Mouse (Mus musculus): ENCODE measurements at regions not wholly inside any gene's neighbourhood (a gene's known extent, or its start where the extent isn't known, plus 50 kb on each side); places are given as distances from the start of the nearest gene placed in this dataset.

DNA sequence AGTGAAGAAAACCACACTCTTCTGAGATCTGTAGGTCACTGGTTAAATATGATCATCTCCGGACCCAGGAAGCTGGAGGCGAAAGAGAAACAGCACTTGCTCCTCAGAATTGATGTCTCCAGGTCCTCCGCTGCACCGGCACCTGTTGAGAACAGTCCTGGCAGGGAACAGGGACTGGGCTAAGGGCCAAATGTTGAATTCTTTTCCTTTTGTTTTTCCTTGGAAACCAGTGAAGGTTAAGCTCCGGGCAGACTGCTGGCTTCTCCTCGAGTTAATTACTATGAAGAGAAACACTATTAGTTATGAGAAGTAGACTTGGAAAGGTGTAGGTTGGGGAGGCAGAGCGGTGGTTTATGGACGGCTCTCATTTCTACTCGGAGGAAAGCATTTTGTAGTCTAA lies 242.7 kb downstream of the Rngtt start:
- DNase-seq, result no peak

DNA sequence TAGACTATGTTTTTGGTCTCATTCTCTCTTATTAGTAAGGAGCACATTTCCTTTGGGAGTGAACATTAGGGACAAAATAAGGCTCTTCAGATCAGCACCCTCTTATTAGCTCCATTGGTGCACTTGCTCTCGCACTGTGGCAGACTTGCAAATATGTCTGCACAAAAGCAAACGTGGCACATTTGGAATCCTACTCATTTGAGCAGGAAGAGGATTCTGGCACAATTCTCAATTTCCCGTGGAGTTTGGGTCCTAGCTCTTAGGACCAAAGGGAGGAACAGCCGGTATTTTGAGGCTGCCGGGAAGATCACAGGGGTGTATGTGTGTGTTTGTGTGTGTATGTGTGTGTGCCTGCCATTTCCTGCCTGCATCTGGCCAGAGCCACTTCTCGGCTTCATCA lies 244.5 kb downstream of the Rngtt start:
- DNase-seq, result peak; percentile 12

DNA sequence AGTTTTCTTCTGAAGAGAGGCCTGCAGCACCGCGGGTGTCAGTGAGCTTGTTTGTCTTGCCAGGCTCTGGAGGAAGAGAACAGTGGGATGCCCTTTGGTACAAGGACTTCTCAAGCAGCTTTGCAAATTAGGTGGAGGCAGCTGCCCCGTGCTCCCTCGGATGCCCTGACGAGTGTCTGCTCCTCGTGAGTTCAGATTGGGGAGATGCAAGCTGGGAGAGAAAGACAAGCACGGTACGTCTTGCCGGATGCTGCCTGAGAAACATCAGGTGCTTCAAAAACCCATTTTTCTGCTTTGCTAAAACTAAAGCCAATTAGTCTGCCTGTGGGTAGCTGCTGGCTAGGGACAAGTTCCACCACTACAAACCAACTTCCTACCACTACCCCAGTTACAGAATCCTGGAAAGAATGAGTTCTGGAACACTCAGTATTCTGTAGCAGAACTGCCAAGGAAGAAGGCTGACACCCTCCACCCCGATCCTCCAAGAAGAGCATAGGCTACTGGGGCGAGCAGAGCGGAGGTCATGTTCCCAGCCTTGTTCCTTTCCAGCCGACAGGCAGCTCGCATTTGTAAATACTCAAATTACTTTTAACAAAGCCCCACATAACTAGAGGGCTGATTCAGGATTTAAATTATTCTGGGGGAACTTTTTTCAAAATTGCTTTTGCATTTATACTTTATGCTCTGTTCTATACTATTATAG lies 245.3 kb downstream of the Rngtt start:
- DNase-seq, result peak; percentile 16

DNA sequence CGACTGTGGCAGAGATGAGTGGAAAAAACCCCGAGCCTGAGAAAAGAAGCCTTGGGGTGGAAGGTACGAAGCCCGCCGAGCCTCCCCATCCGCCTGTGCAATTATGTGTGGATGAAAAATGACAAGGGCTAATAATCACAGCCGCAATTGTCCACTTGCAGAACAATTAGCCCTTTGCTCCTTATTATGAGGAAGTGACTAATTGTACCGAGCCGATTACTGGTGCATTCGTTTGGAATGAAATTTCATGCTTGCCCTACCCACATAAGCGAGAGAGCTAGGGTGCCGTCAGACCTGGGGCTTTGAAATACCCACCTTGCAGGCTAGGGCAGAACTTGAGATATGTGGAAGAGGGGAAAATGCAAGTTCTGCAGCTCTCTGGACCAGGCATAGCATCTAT lies 245.9 kb downstream of the Rngtt start:
- DNase-seq, result no peak

DNA sequence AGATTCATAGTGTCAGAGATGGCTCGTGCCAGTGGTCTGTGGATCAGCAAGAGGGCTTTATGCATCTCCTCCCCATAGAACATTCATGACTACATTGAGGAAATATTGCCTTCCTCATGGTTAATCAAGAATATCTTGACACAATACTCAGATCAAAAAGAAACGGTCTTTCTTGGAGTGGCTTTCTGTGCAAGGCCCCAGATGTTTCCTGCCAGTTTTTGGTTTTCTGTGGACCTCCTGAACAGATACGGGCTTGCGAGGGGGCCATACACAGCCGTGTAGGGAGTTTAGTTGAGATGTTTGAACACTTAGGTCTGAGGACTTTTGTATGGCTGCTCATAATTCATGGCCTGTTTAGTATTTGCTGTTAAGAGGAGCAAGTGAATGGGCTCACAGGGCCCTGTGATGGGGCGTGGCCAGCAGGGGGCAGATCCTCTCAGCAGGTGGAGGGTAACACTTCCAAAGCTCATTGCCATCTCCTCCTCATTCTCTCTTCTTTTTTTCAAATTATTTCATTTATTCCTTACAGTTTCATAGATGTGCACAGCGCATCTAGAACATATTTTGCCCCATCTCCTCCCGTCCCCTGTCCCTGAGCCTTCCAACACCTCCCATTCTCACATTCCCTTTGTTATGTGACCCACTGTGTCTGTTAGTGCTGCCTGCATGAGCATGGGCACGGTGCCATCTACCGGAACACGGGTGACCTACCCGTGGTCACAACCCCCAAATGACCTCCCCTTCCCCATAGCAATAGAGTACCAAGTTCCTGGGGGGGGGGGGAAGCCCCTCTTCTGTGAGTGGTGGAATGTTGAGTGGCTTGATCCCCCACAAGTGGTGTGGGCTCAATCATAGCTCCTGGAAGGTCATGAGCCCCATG lies 246.8 kb downstream of the Rngtt start:
- DNase-seq, result peak; percentile 81

DNA sequence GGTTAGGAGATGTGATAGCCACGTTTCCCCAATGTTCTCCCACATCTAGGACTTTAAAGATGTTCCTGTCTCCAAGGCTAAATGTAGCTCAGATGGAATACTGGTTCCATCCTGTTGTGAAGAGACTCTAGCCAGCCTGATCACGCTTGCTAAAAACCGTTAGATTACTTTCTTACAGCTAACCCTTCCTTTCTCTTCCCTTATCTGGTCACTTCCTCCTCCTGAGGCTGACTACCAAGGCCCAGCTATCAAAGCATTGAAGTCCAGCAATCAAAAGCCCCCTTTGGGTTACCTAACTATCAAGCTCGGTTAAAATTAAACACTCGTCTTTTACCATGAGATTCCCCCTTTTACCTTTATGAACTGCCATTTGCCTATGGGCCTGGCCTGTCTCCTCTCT lies 260.2 kb downstream of the Rngtt start:
- DNase-seq, result no peak

DNA sequence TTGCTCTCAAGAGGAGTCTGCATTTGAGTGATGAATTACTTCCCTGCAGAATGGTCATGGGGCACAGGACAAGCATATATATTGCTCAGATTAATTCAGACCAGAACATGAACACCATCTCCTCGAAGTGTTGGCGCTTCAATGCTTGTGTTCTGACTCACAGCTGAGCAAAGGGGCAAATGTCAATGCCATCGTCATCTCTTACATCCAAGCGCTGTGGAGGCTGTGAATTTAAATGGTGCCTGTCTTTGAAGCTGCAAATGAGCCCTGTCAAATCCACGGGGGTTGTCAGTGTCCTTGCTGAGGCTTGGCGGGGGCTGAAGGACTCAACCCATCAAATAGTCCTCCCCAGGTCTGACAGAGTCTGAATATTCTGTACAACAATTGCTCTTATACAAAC lies 261.2 kb downstream of the Rngtt start:
- no peak for DNase-seq

DNA sequence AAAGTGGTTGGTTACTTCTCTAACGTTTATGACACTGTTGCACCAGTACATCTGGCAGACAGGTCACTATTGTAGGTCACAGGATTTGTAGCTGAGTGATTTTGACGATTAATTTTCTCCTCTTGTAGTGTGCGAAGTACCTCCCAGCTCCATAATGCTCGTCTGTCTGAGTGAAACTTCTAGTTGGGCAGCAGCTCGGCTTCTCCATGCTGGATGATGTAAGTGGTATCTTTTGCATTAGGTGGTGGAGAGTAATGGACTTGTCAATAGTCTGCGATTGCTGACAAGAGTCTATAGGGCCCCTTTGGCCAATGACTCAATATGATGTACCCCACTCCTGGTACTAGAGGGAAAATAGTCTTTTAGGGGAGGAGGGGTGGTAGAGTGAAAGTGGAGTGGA lies 267.5 kb downstream of the Rngtt start:
- DNase-seq, result no peak

DNA sequence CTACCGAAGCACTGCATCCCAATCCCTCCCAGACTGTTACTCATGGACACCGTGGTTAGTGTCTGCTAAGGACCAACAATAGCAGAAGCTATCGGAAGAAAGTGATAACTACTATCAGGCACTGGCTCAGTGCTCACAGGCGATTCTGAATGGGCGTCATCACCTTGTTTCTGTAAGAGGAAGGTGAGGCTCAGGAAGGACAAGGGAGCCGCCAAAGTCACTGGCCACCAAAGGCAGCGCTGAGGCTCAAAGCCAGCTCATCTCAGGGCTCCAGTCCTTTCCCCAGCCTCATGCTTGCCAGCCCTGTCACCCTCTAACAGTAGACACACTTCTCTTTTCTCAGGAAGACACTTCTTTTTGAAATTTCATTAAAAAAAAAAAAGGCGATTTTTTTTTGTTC lies 270.4 kb downstream of the Rngtt start:
- no peak for DNase-seq

DNA sequence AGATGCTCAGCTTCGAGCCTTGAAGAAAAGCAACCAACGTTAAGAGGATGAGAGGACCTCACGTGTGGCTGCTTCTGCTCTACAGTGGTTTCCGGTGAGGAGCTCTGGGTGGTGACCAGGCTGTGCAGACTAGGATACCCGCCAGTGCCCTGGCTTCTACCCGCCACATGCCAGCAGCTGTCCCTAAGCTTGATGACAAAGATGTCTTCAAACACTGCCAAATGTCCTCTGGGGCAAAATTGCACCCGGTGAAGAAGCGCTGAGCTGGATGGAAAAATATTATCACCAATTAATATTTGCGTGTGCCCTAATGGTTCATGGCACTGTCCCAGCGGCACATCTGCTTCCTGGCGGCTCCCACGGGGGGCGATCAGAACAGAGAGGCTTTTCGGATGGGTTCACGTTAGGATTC lies 271.1 kb downstream of the Rngtt start:
- peak; percentile 12 for DNase-seq

DNA sequence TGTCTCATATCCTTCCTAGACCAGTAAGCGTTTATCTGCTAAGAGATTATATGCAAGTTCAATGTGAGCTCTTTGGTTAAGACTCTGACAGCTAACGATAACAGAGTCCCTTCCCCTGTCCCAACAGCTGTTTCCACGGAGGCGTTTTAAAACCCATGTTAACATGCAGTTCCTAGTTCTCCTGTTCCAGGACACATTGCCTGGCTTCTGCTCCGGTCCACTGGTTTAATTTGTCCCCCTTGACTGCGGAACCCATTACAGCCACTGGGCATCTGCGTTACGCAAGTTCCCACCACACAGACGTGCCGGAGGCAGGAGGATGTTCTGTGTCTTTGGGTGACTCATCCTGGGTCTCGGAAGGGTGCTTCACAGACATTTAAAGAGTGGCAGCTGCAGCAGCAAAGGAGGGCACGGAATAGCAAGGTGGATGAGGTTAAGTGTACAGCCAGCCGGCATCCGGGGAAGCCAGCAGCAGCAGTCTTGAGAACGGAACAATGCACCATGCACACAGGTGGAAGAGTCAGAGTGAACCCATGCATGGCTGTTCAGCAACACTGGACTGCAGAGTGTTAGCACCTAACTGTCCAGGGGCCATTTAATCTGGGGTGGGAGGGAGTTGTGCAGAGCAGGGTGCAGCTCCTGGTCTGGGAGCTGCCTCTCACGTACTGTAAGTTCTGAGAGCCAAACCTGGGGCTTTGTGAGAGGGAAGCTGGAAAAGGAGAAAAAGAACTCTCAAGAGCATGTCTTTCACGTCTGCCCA lies 271.8 kb downstream of the Rngtt start:
- no peak for DNase-seq

DNA sequence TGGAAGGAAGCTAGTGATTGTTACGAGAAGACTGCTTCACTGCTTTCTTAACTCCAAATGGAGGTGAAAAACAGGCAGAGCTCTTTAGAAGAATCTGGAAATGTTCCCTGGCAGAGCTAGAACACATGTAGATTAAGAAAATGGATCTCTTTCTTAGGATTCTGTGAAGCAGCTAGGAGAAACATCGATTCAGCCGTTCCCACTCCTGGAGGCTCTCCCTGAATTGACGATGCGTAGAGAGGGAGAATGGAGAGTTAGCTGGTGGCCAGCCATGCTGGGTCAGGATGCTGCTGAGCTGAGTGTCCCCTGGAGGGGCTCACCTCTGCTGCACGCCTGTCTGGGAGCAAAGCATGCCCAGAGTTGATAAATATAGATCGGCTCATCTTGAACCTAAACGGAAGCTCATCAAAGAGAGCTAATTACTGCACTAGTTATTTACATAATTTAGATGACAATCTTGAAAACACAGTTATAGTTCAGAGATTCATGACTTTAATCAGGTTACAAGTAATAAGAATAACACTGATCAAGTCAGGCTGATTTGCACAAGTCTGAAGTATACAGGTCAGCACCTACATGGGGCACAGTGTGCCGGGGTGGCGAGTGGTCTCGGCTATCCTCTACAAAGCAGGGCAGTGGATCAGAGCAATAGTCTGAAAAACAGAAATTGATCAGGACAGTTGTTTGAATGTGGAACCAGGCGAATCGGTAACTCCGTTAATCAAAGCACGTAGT lies 273.0 kb downstream of the Rngtt start:
- no peak for DNase-seq

DNA sequence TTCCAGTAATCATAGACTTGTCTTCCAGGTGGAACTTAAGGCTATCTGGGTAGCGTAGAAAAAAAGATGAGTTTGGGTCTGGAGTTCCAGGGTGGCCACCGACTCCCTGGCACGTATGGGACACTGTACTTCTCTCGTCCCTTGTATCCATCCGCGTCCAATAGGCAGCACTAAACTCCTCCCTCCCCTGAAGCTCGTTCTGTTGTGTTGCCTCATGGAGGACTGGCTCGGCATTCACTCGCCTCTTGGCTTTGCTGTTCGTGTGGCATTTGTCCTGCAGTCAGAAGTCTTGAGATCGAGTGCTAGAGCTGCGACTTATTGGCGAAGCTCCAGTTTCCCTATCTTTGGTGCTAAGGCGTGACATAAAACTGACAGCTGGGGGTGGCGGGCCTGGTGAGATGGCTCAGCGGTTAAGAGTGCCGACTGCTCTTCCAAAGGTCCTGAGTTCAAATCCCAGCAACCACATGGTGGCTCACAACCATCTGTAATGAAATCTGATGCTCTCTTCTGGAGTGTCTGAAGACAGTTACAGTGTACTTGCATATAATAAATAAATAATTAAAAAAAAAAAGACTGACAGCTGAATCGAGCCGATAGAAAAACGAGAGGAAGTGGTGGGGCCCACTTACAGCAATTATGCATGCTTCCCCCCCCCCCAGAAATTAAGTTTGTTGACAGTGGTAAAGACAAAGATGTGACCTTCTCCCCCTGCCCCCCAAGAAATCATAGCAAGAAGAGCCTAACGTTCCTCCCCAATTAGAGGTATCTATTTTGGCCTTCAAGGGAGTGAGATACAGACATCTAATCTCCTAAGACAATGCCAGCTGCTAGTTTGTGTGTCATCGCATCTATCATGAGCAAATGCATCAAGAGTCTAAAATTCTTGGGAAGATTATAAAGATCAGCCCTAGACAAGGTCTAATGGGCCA lies 274.1 kb downstream of the Rngtt start:
- no peak for DNase-seq

DNA sequence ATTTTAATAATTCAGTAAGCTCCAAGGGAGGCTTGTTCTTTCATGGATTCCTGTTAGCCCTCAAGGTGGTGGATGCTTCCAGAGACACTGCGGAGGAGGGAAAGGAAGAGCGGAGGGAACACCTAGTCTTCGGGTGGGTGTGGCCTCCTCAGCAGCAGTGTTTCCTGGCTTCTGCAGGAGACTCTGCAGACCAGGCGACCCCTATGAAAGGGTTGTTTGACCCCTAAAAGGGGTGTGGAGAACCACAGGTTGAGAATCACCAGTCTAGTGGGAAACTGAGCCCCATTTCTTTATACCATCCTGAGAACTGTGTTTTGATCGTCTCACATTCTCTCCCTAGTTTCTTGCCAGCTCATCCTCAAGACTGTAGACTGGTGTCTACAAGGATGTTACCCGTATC lies 275.7 kb downstream of the Rngtt start:
- DNase-seq, result no peak

DNA sequence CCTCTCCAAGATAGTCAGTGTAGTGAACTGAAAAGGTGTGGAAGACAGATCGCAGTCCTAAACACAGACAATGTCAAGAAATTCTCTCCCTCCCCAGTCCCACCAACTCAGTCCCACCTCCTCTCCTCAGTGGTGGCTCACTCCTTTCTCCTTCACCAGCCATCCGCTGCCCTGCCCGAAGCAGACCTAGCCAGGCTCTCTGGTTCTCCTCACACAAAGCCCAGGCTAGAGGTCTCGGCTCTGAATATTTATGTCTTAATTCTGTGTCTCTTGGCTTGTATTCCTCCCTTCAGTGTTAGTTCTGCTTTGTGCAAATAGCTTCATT lies 276.1 kb downstream of the Rngtt start:
- DNase-seq, result peak; percentile 10

DNA sequence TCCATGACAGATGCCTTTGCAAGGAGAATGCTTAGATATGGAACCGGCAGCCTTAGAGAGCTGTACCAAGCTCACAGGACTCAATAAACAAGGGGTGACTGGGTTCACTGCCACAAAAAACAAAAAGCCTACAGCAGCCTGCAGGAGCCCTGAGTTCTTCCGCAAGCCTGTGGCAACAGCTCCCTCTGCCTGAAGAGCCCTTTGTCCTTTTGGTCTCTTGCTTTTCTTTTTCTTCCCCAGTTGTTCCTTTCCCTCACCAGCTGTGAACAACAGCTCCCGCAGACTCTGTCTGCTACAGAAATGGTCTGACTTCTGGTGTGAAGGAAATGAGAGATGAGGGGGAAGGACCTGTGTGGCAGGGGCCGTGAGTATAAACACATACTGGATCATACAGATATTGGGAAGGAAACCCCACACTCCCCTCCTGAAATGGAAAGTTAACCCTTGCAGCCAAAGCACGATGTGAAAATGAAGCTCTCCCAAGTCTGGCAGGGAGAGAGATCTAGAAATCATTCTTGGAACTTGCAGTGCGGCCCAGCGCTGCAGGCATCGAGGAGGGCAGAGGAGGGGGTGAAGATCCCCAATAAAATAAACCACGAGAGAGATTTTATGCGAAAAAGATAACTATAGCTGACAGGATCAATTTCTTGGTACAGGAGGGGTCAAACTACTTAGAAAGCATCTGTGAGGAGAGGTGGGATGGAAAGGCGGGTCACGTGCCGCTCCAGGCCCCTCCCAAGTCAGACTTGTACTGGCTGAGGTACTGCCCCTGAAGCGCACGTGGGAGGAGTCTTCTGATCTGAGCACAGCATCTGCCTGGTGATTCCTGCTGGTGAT lies 276.7 kb downstream of the Rngtt start:
- DNase-seq, result peak; percentile 74

DNA sequence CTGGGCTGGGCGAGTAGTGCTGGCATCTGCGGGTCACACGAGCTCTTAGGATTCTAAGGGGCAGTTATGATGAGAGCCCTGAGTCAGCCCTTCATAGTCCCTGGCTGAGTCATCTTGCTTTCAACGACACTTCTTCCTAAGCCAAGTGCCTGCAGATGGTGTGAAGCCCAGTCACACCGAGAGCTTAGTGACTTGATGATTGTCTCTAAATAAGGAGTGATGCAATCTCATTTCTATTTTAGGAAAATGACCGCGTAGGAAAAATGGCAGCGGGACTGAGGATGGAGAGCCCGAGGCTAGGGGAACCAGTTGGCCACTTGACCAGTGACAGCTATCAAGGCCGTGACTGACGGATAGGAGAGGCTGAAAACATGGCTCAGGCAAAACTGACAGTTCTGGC lies 277.6 kb downstream of the Rngtt start:
- peak; percentile 13 for DNase-seq

DNA sequence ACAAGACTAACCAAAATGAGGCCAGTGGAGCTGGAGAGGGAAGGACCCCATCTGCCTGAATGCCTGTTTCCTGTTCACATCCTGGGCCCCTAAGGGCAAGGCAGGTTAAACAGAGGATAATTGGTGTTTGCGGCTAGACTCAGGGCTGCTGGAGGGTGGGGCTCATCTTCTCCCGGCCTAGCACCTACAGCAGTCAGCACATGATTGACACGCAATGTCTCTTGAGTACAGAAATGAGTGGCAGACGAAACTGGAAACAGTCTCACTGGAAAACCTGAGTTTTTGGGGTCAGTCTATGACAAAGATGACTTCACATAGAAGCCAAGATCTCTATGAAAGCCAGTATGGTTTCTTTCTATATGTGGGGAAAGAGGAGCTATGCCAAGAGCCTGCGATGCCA lies 278.0 kb downstream of the Rngtt start:
- no peak for DNase-seq

DNA sequence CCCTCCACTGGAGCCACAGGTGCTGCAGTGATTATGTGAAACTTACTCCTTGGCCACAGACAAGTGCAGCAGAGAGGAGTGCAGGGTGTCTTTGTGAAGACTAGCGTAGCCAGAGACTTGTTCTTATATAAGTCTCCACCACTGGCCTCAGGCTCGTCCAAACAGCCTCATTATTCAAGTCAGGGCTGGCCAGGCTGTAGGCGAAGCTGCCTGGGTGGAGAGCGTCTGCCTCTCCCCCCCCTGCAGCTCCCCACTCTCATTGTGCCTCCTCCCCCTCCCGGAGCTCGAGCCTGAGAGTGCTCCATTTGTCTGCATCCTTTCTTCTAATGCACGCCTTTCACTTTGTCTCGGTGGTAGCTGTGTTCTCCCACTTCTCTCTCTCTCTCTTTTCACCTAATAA lies 279.1 kb downstream of the Rngtt start:
- no peak for DNase-seq

DNA sequence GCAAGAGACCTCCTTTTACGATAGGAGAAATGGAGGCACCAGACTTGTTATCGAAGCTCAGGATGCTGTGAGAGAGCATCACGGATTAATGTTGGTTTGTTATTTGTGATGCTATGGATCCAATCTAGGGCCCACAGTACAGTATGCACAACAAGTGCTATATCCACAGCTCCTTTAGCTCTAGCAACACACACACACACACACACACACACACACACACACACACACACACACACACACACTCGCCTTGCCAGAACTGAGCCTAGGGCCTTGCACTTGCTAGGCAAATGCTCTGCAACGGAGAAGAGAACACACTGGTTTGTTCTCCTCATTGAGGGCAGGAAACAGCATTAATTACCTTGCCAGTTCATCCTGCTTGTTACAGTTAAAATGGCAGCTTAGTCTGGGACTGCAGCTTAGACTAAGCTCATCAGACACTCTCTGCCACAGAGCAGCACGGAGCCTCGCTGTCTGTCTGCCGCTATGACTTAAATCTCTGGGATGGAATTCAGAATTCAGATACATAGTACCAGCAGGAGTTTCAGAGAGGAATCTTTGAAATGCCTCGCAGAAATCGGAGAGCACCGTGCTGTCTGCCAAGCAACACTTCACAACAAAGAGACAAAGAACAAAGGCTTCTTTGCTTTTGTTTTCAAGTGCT lies 285.0 kb downstream of the Rngtt start:
- peak; percentile 34 for DNase-seq

Data from thymus, postnatal 4 days (tissue).